Mouse (Mus musculus) frontal cortex, postnatal 36 days (tissue): Measurements from ENCODE around the gene Lsm14b.

Source experiments
- DNase-seq, 2 experiments: peaks; one replicate each; pipeline ENCODE4 v3.0.0; 2022; ENCODE audit warnings: low spot score in 2 of 2

Lsm14b gene

DNA sequence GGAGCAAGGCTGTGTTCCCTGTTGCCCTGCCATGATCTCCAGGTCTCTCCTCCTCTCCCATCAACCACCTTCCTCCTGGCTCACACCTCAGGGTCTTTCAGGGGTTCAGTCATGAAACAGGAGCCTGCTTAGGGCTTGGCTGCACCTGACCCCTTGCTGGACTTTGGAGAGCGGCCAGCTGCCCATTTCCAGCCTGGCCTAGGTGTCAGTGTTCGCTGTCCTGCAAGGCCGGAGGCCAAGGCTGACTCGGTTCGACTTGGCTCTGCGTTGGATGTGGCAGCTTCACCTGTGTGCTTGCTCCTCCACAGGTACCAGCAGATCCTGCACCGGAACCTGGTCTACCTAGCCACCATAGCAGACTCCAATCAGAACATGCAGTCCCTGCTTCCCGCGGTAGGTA, 28.2 kb downstream of the Lsm14b start:
- DNase-seq, result no peak

DNA sequence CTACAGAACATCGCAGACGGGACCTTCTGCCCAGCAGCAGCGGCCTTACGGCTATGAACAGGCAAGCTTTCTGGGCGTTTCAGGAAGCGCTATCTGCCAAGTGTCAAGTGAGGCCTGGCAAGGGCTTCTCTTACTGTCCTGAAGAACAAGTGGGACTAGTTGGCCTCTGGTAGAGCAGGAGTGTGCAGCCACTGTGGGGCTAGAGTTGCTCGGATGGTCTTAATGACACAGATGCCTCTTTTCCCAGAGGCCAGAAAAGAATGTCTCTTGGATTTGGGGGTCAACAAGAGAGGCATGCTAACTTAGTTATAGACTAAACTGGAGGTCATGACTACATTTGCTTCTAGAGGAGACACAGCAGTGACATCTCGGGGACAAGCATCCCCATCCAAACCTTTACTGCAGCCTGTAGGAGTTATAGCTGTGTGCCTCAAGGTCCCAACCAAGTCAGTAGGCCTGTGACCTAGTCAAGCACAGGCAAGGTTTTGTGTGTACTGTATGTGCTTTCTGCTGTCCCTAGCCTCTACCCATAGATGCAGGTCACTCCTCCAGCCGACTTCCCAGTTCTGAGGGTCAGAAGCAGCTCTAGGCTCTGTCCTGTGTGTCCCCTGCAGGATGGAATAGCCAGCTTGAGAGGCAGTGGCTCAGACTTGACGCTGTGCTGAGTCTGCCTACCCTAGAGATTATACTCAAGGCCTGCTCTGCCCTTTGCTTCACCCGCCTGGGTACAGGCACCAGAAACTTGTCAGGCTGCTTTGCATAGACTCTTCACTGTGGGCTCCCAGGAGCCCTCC, 38.7 kb downstream of the Lsm14b start:
- no peak for DNase-seq

DNA sequence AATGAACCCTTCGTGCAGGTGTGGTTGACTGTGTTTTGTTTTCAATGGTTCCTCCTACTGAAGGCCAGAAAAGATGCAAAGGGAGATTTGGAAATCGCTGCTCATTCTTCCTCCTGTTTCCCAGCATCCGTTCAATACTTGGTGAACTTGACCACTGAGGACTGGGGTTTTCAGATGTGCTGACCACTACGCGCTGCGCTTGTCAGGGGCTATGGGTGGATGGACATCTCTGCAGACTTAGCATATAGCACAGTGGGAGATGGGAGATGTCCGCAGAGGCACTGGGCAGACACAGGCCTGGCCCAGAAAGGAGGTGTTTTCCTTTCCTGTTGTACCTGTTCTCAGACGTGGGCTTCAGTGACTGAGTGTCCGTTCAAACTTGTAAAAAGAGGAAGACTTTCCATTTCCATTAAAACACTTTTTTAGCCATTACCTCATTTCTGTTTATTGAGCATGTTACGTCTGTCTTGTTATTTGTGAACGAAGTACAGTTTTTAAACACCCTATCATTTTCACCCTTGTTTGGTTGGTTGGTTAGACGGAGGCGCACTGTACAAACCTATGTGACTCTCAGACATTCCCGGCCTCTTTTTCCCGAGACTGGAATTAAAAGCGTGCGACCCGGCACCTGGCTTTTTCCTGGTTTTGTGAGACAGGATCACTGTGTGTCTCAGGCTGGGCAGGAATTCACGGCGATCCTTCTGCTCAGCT, 45.1 kb downstream of the Lsm14b start:
- DNase-seq, result no peak

DNA sequence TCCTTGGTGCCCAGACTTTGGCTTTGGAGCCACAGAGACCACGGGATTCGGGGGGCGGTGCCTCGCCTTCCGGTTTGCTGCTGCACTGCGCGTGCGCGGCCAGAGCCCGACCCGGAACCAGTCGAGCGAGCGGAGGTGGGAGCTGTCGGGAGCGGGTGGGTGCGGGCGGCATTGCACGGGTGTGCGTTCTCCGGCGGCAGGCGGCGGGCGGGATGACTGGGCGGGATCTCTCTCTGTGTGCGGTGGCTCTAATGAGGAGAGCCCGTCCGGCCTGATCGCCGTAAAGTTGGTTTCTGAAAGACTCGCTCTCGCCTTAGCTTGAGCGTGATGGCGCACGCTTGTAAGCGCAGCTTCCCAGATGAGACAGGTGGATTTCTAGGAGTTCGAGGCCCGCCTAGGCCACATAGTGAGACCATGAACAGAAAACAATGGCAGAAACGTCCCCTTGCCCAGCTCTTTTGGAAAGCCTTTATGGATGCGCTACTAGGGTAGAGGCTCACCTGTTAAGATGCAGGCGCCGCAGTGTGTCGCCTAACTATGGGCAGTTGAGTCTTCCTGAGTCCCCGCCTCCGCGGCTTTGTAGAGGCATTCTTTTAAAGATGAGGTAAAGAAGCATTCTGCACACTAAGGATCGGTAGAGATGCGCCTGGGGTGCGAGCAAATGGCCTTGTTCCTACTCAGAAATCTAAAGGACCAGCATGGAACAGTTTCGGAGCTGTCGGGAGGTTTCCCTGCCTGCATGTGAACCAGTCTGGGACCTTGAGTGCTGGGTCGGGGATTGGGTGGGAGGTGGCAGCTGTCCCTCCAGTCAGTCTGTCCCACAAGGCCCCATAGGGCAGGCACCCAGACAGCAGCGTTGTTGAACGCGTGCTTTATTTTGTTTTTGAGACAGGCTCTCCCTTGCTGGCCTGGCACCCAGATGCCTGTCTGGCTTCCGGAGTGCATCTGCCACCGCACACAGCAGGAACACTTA, 46.0 kb downstream of the Lsm14b start, which contains the start of gene Mtg2:
TSS of gene Mtg2 (plus strand) at position 108 of the 973 bp plus-strand sequence.
- peak; percentile 96 to 97 for DNase-seq

DNA sequence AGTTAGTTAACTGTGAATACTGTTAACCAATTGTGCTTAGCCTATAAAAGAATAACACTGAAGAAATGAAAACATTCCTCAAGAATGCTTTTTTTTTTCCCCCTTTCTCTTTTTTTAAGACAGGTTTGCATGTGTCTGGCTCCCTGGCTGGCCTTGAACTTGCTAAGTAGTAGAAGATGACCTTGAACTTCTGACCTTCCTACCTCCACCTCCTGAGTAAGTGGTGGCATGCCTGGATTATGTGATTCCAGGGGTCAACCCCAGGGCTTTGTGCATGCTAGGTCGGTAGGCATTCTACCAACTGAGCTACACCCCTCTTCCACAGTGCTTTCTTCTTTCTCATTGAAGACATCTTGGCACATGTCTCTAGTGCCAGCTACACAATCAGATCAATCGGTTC, 46.9 kb downstream of the Lsm14b start:
- DNase-seq, result no peak

DNA sequence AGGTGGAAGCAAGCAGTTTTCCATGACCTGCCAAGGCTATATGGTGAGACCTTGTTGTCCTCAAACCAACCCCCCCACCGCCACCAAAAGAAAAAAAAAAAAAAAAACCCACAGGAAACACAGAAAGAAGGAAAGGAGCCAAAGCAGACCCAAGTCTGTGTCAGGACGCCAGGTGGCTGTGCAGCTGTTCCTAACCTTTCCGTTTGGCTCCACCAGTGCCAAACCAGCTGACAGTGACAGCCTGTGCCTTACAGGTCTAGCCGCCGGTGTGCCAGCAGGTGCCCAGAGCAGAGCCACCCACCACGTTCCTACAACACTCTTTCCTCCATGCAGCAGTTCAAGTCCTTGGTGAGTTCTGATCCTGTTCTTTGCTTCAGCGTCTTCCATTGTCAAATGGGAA, 48.1 kb downstream of the Lsm14b start:
- DNase-seq, result no peak

DNA sequence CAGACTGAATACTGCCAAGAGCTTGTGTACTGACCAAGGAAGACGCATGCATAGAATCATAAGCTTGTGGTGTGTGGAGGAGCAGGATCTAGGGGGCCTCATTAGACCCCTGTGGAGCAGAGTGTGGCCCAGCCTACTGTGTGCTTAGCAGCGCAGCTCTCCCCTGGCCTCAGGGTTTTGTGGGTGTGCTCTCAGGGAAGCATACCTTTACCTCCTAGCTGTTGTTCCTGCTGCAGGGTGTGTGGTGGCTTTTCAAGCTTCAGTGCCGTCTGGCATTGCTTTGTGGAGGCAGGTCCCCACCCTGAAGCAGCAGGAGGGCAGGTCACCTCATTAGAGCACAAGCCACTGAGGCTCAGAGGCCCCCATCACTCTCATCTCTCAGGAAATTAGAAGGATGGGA, 52.8 kb downstream of the Lsm14b start:
- DNase-seq, result no peak

DNA sequence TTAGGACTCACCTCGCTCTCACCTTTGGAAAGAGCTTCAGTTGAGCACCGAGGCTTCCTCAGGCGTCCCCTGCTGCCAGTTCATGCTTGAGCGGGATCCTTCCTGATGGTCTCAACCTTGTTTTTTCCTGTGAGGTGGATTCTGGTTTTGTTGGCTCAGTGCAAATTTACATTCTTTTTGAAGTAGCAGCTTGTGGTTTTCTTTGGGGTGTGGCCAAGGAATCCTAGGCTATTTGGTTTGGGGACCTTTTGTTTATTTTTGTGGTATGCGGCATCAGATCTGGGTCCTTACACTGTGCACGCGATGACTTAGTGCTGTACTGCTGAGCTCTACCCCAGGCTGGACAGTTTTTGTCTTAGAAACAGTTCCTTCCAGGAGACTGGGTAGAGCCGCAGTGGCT, 55.9 kb downstream of the Lsm14b start:
- DNase-seq, result no peak

DNA sequence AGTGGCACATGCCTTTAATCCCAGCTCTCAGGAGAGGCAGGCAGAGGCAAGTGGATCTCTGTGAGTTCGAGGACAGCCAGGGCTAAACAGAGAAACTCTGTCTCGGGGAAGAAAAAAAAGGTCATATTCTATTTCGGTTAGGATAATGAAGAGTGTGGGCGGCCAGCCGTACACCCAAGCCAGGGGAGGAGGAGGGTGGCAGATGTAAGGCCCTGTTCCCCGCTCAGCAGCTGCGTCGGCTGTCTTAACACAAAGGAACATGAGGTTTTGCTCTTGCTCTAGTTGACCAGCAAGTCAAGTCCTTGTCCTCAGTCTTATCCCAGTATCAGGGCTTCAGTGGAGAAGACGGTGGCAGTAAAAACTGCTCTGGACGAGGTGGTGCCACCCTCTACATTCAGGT, 58.3 kb downstream of the Lsm14b start:
- DNase-seq, result no peak

DNA sequence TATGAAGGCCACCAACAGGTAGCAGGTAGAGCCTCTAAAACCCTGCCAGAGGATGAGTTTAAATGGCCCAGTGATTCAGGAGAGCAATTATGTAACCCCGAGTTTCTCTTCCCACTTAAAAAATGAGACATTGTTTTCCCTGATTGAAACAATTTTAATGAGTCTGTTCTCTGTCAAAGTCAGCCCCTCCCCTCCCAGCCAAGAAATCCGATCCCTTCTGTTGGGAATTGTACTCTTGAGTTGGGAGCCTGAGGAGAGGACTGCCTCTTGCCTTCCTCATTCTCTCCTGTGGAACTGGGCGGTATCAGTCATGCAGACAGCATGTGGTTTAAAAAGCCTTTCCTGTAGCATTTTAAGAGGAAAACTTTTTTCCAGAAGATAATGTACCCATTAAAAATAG, 59.8 kb downstream of the Lsm14b start:
- DNase-seq, result no peak
